Mouse (Mus musculus) neural tube, embryonic 11.5 days (tissue): Measurements from ENCODE around the gene Lysmd3. TPM values are rescaled to one million over a fixed set of nuclear protein-coding genes. Genes with fewer than 3 reads are reported as not detected.
"Not testable (repeated sequence)": the region's sequence is repeated elsewhere in the genome, so short reads cannot be mapped to it uniquely, and the experiment has no call there.

ENCODE experiments used
- ATAC-seq: fragments of 200-750 bp; cut with Nextera tagmentation; 2 replicates; pipeline ENCODE4 v1.8.0; 2017; ENCODE audit warnings: moderate number of reproducible peaks, mild to moderate bottlenecking, moderate TSS enrichment, moderate library complexity; ENCODE audit not compliant: insufficient read depth, low FRiP score, low TSS enrichment
- DNase-seq: peaks from one replicate; pipeline ENCODE4 v3.0.0-alpha.2; 2015; ENCODE audit warnings: low spot score
- H3K27ac ChIP-seq: fragments of 300-500 bp; sonication (generic); 2 replicates; pipeline ENCODE4 v1.5.1; 2014; ENCODE audit warnings: low read depth, mild to moderate bottlenecking, low read length
- H3K27me3 ChIP-seq: fragments of 300-500 bp; sonication (generic); 2 replicates; pipeline ENCODE4 v1.6.1; 2014; ENCODE audit warnings: mild to moderate bottlenecking, low read length, mixed read lengths; ENCODE audit not compliant: control insufficient read depth, insufficient read depth
- H3K36me3 ChIP-seq: fragments of 300-500 bp; sonication (generic); 2 replicates; pipeline ENCODE4 v1.6.1; 2014; ENCODE audit warnings: mild to moderate bottlenecking, low read length, moderate library complexity, mixed read lengths; ENCODE audit not compliant: control insufficient read depth, insufficient read depth
- H3K4me1 ChIP-seq: fragments of 300-500 bp; sonication (generic); 2 replicates; pipeline ENCODE4 v1.6.1; 2014; ENCODE audit warnings: low read length, mixed read lengths; ENCODE audit not compliant: control insufficient read depth, insufficient read depth
- H3K4me2 ChIP-seq: fragments of 300-500 bp; sonication (generic); 2 replicates; pipeline ENCODE4 v1.6.1; 2014; ENCODE audit warnings: low read depth, mild to moderate bottlenecking, moderate library complexity
- H3K4me3 ChIP-seq: fragments of 300-500 bp; sonication (generic); 2 replicates; pipeline ENCODE4 v1.5.1; 2014; ENCODE audit warnings: low read depth, low read length
- H3K9ac ChIP-seq: fragments of 300-500 bp; sonication (generic); 2 replicates; pipeline ENCODE4 v1.6.1; 2014; ENCODE audit warnings: mild to moderate bottlenecking, low read length
- H3K9me3 ChIP-seq: fragments of 300-500 bp; sonication (generic); 2 replicates; pipeline ENCODE4 v1.6.1; 2016; ENCODE audit warnings: low read length; ENCODE audit not compliant: control insufficient read depth
- WGBS: fragments of 180-500 bp; shearing (Covaris S2); extraction: QIAGEN DNeasy Blood & Tissue Kit; methylation state at CpG from one replicate; pipeline ENCODE4 v1.1.7; 2014; 5-methylcytosine and 5-hydroxymethylcytosine counted together
- polyA plus RNA-seq: library from polyadenylated mRNA; unstranded; fragments of >200 nt; fragmentation: Nextera tagmentation; extraction: Ambion mirVana; gene quantifications from 2 replicates; pipeline ENCODE4 v1.2.1, GENCODE M21; 2014

Lysmd3 gene
- polyA plus RNA-seq, 1 experiment from 2014 or later = 39.5 TPM

DNA sequence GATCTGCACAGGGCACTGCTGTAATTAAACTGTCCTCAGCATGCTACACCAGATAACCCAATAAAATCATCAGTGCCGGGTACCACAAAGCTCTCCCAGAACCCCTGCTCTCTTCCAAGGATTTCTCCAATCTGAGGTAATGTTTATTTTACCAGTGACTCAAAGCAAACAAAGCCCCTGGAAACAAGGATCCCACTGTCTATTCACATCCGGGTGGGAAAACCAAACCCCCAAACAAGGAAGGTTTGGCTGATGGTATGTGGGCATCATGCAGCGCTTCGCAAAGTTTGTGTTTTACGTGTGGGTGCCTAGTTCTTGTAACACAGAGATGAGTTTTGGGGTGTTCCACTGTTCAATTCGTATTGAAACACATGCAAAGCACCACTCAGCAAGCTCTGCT is 16.6 kb upstream of the Lysmd3 start:
- Histone ChIP-seq H3K4me3 (no peak overlapping the region), H3K4me2 (no peak overlapping the region)
- no peak for DNase-seq

DNA sequence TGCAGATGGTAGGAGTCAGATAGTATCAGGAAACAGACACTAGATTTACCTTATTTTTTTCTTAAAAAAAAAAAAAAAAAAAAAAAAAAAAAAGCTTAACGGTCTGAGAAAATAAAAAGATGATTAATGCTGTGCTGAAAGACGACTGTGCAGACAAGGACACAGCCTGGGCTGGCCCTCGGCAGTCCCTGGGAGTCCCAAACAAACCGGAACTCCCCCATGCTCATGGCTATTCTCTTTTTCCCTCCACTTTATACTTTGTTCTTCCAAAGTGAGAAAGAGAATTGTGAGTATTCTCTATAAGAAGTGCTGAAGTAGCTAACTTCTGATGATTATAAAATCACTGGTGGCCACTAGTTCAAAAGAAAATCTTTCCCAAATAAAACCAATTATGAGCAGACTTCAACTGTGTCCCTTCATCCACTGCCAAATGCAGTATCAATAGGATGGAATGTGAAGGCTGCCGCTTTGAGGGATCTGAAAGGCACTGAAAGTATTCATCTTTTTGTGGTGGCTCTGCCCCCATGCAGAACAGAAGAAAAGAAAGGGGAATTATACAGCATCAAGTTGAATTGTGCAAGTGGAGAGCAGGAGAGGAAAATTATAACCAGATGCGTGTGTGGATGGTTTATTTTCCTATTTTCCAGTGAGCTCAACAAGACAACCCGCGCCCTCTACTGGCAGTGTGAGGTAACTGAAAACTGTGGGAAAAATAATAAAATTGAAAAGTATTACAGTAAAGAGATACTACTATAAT is 16.0 kb upstream of the Lysmd3 start:
- ATAC-seq (peak; percentile 49; the same call in 1 of the 2 replicates), DNase-seq (peak; percentile 73)
- 10% methylated on average over 8 of the region's 8 CpGs for WGBS
- no peaks in the 10 kb centered on the region for H3K27me3 ChIP-seq
- no peak overlapping the region for H3K4me3 ChIP-seq
- H3K36me3 ChIP-seq = no peaks in the 10 kb centered on the region
- no peak overlapping the region for H3K9ac ChIP-seq
- peak overlapping the region; percentile 17; the same call in 1 of the 2 replicates for H3K4me2 ChIP-seq
- peaks cover 7% of the 10 kb centered on the region; the same call in 1 of the 2 replicates for H3K4me1 ChIP-seq
- H3K27ac ChIP-seq = peak overlapping the region; percentile 14; the same call in 1 of the 2 replicates
- H3K9me3 ChIP-seq = no peaks in the 10 kb centered on the region

More for the DNA sequence above, 16.6 kb upstream of the Lysmd3 start:
- ATAC-seq = 0 out of 2 replicates have a peak, but pooled peaks have one; percentile 3
- Histone ChIP-seq H3K9ac (no peak overlapping the region), H3K4me1 (peaks cover 7% of the 10 kb centered on the region; the same call in 1 of the 2 replicates), H3K36me3 (no peaks in the 10 kb centered on the region), H3K27me3 (no peaks in the 10 kb centered on the region), H3K9me3 (no peaks in the 10 kb centered on the region), H3K27ac (no peak overlapping the region; the same call in 1 of the 2 replicates)
- 45% methylated on average over 6 of the region's 6 CpGs for WGBS

DNA sequence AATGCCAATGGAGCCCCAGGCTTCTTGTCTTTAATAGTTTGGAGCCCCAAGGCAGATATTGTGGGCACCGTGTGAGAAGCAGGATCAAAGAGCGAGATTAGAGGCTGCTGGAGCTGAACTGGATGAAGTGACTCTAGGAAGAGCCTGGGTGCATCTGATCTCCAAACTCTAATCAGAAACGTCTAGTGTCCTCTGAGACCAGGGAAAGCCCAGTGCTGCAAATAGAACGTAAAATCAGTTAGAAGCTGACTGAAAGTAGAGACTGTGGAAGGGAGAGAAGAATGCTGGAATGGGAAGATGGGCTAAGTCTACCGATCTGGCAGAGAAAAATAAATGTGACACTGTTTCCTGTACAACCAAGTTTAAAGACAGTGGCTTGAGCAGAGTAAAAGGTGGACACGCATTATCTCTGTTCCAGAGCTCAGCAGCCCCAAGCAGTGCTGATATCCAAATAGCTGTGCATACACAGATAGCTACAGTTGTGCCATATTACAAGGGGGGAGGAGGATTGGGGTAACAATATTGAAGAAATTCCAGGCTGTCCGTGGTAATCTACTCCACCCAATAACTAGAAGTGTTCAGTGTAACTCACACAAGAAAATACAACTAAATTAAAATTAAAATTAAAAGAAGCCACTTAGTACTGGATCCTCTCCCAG is 14.8 kb upstream of the Lysmd3 start:
- H3K36me3 ChIP-seq = no peaks in the 10 kb centered on the region
- no peak overlapping the region for H3K4me3 ChIP-seq
- no peak for ATAC-seq
- no peak overlapping the region for H3K4me2 ChIP-seq
- no peak overlapping the region for H3K9ac ChIP-seq
- H3K27ac ChIP-seq = no peak overlapping the region
- no peaks in the 10 kb centered on the region for H3K27me3 ChIP-seq
- no peak for DNase-seq
- 65% methylated on average over 7 of the region's 7 CpGs for whole genome bisulfite sequencing
- H3K9me3 ChIP-seq = no peaks in the 10 kb centered on the region
- H3K4me1 ChIP-seq = peaks cover 7% of the 10 kb centered on the region; the same call in 1 of the 2 replicates

DNA sequence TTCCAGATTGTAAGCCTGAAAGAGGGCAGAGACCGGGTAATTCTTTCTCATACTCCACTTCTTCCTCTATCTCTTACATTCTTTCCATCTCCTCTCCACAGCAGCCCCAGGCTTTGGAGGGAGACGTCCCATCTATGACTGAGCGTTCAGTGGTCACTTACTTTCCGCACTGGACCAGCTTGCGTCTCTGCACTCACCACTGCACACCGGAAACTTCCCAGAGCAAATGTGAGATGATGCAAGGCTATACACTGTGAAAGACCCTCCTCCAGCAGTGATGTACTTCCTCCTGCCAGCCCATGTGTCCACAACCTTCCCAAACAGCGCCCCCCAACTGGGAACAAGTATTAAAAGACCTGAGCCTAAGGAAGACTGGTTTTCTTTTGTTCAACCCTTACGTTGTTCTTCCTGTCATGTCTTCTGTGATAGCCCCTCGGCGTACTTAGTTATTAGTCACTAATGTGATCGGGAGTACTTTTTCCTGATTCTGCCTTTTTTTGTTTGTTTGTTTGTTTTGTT is 13.4 kb upstream of the Lysmd3 start:
- no peak for DNase-seq
- Histone ChIP-seq H3K27ac (no peak overlapping the region), H3K4me2 (no peak overlapping the region), H3K36me3 (no peaks in the 10 kb centered on the region), H3K4me3 (no peak overlapping the region), H3K27me3 (no peaks in the 10 kb centered on the region), H3K9me3 (no peaks in the 10 kb centered on the region), H3K9ac (no peak overlapping the region), H3K4me1 (peaks cover 7% of the 10 kb centered on the region; the same call in 1 of the 2 replicates)
- ATAC-seq = no peak
- WGBS = 92% methylated on average over 11 of the region's 11 CpGs

DNA sequence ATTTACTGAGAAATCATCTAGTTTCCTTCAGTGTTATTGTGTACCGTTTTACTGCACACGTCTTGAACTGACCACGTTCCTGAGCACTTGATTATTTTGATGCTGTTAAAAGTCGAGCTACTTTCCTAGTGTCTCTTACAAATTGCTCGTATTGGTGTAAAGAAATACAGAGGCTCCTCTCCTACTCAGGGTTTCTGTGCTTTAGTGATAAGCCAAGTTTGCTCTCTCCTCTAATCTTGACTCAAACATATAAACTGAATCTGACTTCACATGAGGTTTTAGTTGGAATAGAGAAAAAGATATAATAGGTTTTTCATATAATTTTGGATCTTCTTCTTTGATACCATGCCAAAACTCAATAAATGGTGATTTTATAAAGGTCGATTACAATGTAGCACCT is 11.1 kb upstream of the Lysmd3 start:
- no peak overlapping the region for H3K9ac ChIP-seq
- no peak overlapping the region for H3K4me2 ChIP-seq
- no peak overlapping the region for H3K4me3 ChIP-seq
- no peak for ATAC-seq
- H3K27me3 ChIP-seq = no peaks in the 10 kb centered on the region
- DNase-seq = no peak
- H3K9me3 ChIP-seq = no peaks in the 10 kb centered on the region
- peaks cover 2% of the 10 kb centered on the region; the same call in 1 of the 2 replicates for H3K4me1 ChIP-seq
- H3K27ac ChIP-seq = no peak overlapping the region
- no peaks in the 10 kb centered on the region for H3K36me3 ChIP-seq
- WGBS = 90% methylated on average over 6 of the region's 6 CpGs

DNA sequence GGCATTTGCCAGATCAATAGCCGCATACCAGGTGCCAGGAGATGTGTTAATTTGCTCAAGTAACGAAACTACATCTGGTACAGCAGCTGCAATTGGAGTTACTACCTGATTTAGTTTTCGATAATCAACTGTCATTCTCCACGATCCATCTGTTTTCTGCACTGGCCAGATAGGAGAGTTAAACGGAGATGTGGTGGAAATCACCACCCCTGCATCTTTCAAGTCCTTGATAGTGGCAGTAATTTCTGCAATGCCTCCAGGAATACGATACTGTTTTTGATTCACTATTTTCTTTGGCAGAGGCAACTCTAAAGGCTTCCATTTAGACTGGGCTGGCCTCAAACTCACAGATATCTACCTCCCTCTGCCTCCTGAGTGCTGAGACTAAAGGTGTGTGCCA is 7.1 kb upstream of the Lysmd3 start:
- not testable (repeated sequence) for H3K27me3 ChIP-seq, H3K9ac ChIP-seq, H3K4me1 ChIP-seq, ATAC-seq, DNase-seq, H3K9me3 ChIP-seq, H3K4me3 ChIP-seq, H3K4me2 ChIP-seq, H3K27ac ChIP-seq, H3K36me3 ChIP-seq
- WGBS = 84% methylated on average over 5 of the region's 6 CpGs

DNA sequence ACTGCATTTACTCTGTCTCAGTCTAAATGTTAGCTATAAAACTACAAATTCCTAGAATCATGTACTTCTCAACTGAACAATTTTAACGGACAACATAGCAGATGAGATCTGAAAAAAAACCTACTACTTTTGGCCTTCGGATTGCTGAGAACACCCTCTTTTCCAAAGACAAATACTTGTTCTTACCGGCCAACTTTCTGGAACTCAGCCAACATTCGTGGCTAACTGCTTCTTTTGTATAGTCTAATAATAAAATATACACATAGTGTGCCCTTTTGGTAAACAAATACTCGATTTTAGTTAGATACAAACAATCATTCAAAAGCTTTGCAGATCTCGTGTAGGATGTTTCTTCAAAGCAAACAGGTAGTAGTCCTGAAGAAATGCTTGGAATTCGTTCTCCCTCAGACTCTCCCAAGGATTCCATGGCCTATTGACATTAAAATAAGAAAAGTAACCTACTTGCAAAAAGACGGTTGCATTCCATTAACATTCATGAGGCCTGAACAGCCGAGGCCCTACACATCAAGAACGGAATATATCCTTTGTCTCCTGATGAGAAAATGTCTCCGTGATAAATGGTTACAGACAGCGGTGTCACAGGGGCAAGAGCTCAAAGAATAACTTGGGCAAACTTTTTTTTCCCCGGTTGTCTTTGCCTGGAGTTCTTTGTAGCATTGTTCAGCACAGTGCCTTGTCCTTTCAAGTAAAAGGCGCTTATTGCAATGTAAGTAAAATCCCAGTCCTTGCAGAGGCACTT is 1.2 kb upstream of the Lysmd3 start:
- WGBS = 19% methylated on average over 14 of the region's 14 CpGs
- H3K27ac ChIP-seq = peak overlapping the region; percentile 90
- ATAC-seq (peak; percentile 31), DNase-seq (peak; percentile 67)
- no peak overlapping the region for H3K9ac ChIP-seq
- peak overlapping the region; percentile 40 for H3K4me2 ChIP-seq
- H3K4me3 ChIP-seq = no peak overlapping the region
- H3K36me3 ChIP-seq = no peaks in the 10 kb centered on the region
- no peaks in the 10 kb centered on the region; the same call in 1 of the 2 replicates for H3K4me1 ChIP-seq
- no peaks in the 10 kb centered on the region for H3K27me3 ChIP-seq
- H3K9me3 ChIP-seq = no peaks in the 10 kb centered on the region

DNA sequence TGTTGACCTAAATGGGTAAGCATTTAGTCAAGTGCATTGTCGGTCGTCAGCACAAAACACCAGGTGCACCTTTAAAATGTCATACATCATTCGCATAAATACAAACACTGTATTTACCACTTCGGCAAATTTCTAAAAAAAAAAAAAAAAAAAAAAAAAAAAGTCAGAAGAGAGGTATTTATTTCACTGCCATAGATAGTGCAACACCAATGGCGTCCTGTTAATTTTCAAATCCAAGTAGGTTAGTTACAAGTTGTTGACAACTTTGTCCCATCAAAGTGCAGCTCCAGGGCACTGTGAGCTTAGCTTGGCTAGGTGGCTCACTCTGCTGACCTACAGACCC is 484 bp upstream of the Lysmd3 start:
- no peaks in the 10 kb centered on the region for H3K36me3 ChIP-seq
- DNase-seq (no peak), ATAC-seq (peak; percentile 2; the same call in 1 of the 2 replicates)
- H3K4me2 ChIP-seq = peak overlapping the region; percentile 40
- no peaks in the 10 kb centered on the region for H3K27me3 ChIP-seq
- WGBS = 12% methylated on average over 5 of the region's 5 CpGs
- peak overlapping the region; percentile 80 for H3K4me3 ChIP-seq
- H3K4me1 ChIP-seq = no peaks in the 10 kb centered on the region; the same call in 1 of the 2 replicates
- no peaks in the 10 kb centered on the region for H3K9me3 ChIP-seq
- peak overlapping the region; percentile 90 for H3K27ac ChIP-seq
- peak overlapping the region; percentile 87 for H3K9ac ChIP-seq
